Mouse (Mus musculus): ENCODE measurements around the gene Zfp865. TPM values are rescaled to one million over a fixed set of nuclear protein-coding genes. Genes with fewer than 3 reads are reported as not detected.

The Zfp865 gene
- total and polyA plus RNA-seq, 3 experiments: 19.9 to 121 (median 50.6) TPM

- Histone ChIP-seq H3K4me1 (ENCODE audit: insufficient read depth, low read depth, low read length) (peaks cover 19% of the 10 kb centered on the region), H3K4me3 (ENCODE audit: low read depth, low read length) (no peak within 1 kb of the TSS), H3K27me3 (ENCODE audit: insufficient read depth, low read length) (peaks cover 12% of the 10 kb centered on the region; the same call in 1 of the 2 replicates), H3K36me3 (replicated peaks) (peaks cover 80% of the 10 kb centered on the region), H3K9me3 (replicated peaks) (peaks cover 31% of the 10 kb centered on the region)
- no peak for DNase-seq (ENCODE audit: low spot score)
- ATAC-seq (ENCODE audit: extremely low read depth, insufficient number of reproducible peaks, low FRiP score, poor library complexity, severe bottlenecking): no peak
- TF ChIP-seq GATA2 (IDR thresholded peaks at IDR 0.05; ENCODE audit: borderline replicate concordance, low read depth, low read length) (no peak), GATA1 (IDR thresholded peaks at IDR 0.05; ENCODE audit: borderline replicate concordance, low read length) (no peak), CTCF (IDR thresholded peaks at IDR 0.05; ENCODE audit: low read depth, low read length) (no peak), TAL1 (conservative IDR thresholded peaks at IDR 0.05; ENCODE audit: low read depth, low read length) (no peak), POLR2AphosphoS5 (IDR thresholded peaks at IDR 0.05; ENCODE audit: insufficient replicate concordance, low read depth, low read length) (no peak)
These were observed 13.6 kb downstream of the Zfp865 start, which contains the start of gene 4632433K11Rik for GRCm38 (mm10) chr7:5033818-5034217. Gene 4632433K11Rik (plus strand): TSS chr7:5034118.

- ATAC-seq (ENCODE audit: extremely low read depth, insufficient number of reproducible peaks, low FRiP score, poor library complexity, severe bottlenecking) (no peak), DNase-seq (ENCODE audit: low spot score) (no peak)
- TF ChIP-seq TAL1 (conservative IDR thresholded peaks at IDR 0.05; ENCODE audit: low read depth, low read length) (no peak), CTCF (IDR thresholded peaks at IDR 0.05; ENCODE audit: low read depth, low read length) (no peak), POLR2AphosphoS5 (IDR thresholded peaks at IDR 0.05; ENCODE audit: insufficient replicate concordance, low read depth, low read length) (no peak), GATA2 (IDR thresholded peaks at IDR 0.05; ENCODE audit: borderline replicate concordance, low read depth, low read length) (no peak), GATA1 (IDR thresholded peaks at IDR 0.05; ENCODE audit: borderline replicate concordance, low read length) (no peak)
- Histone ChIP-seq H3K36me3 (replicated peaks) (peaks cover 64% of the 10 kb centered on the region), H3K9me3 (replicated peaks) (peaks cover 14% of the 10 kb centered on the region), H3K4me3 (ENCODE audit: low read depth, low read length) (no peak overlapping the region), H3K4me1 (ENCODE audit: insufficient read depth, low read depth, low read length) (peaks cover 24% of the 10 kb centered on the region), H3K27me3 (ENCODE audit: insufficient read depth, low read length) (no peaks in the 10 kb centered on the region)
These were observed 15.5 kb downstream of the Zfp865 start for GRCm38 (mm10) chr7:5035628-5036027.

GRCm38 (mm10) chr7:5036136-5036535 is 16.0 kb downstream of the Zfp865 start:
- Histone ChIP-seq H3K4me3 (ENCODE audit: low read depth, low read length) (no peak overlapping the region), H3K9me3 (replicated peaks) (peaks cover 9% of the 10 kb centered on the region), H3K4me1 (ENCODE audit: insufficient read depth, low read depth, low read length) (peaks cover 24% of the 10 kb centered on the region), H3K36me3 (replicated peaks) (peaks cover 62% of the 10 kb centered on the region), H3K27me3 (ENCODE audit: insufficient read depth, low read length) (no peaks in the 10 kb centered on the region)
- TF ChIP-seq GATA2 (IDR thresholded peaks at IDR 0.05; ENCODE audit: borderline replicate concordance, low read depth, low read length): no peak
- no peak for TF ChIP-seq TAL1 (conservative IDR thresholded peaks at IDR 0.05; ENCODE audit: low read depth, low read length)
- TF ChIP-seq CTCF (IDR thresholded peaks at IDR 0.05; ENCODE audit: low read depth, low read length): no peak
- no peak for TF ChIP-seq POLR2AphosphoS5 (IDR thresholded peaks at IDR 0.05; ENCODE audit: insufficient replicate concordance, low read depth, low read length)
- TF ChIP-seq GATA1 (IDR thresholded peaks at IDR 0.05; ENCODE audit: borderline replicate concordance, low read length): no peak
- no peak for DNase-seq (ENCODE audit: low spot score)
- ATAC-seq (ENCODE audit: extremely low read depth, insufficient number of reproducible peaks, low FRiP score, poor library complexity, severe bottlenecking): no peak

- no peak for ATAC-seq (ENCODE audit: extremely low read depth, insufficient number of reproducible peaks, low FRiP score, poor library complexity, severe bottlenecking)
- TF ChIP-seq GATA2 (IDR thresholded peaks at IDR 0.05; ENCODE audit: borderline replicate concordance, low read depth, low read length) (no peak), CTCF (IDR thresholded peaks at IDR 0.05; ENCODE audit: low read depth, low read length) (no peak), POLR2AphosphoS5 (IDR thresholded peaks at IDR 0.05; ENCODE audit: insufficient replicate concordance, low read depth, low read length) (no peak), TAL1 (conservative IDR thresholded peaks at IDR 0.05; ENCODE audit: low read depth, low read length) (no peak), GATA1 (IDR thresholded peaks at IDR 0.05; ENCODE audit: borderline replicate concordance, low read length) (no peak)
- peaks cover 58% of the 10 kb centered on the region for H3K36me3 ChIP-seq (replicated peaks)
These were observed 16.9 kb downstream of the Zfp865 start for GRCm38 (mm10) chr7:5037026-5037425.

GRCm38 (mm10) chr7:5037467-5037866 is 17.3 kb downstream of the Zfp865 start:
- Histone ChIP-seq H3K9me3 (replicated peaks) (no peaks in the 10 kb centered on the region), H3K4me3 (ENCODE audit: low read depth, low read length) (peak overlapping the region; percentile 75; the same call in 1 of the 2 replicates), H3K27me3 (ENCODE audit: insufficient read depth, low read length) (no peaks in the 10 kb centered on the region), H3K36me3 (replicated peaks) (peaks cover 54% of the 10 kb centered on the region), H3K4me1 (ENCODE audit: insufficient read depth, low read depth, low read length) (peaks cover 24% of the 10 kb centered on the region)
- ATAC-seq (ENCODE audit: extremely low read depth, insufficient number of reproducible peaks, low FRiP score, poor library complexity, severe bottlenecking): no peak
- no peak for TF ChIP-seq CTCF (IDR thresholded peaks at IDR 0.05; ENCODE audit: low read depth, low read length)
- TF ChIP-seq GATA1 (IDR thresholded peaks at IDR 0.05; ENCODE audit: borderline replicate concordance, low read length): no peak
- DNase-seq (ENCODE audit: low spot score): no peak

More at GRCm38 (mm10) chr7:5037026-5037425, 16.9 kb downstream of the Zfp865 start:
- Histone ChIP-seq H3K4me3 (ENCODE audit: low read depth, low read length) (no peak overlapping the region; the same call in 1 of the 2 replicates), H3K9me3 (replicated peaks) (no peaks in the 10 kb centered on the region), H3K4me1 (ENCODE audit: insufficient read depth, low read depth, low read length) (peaks cover 24% of the 10 kb centered on the region), H3K27me3 (ENCODE audit: insufficient read depth, low read length) (no peaks in the 10 kb centered on the region)
- DNase-seq (ENCODE audit: low spot score): no peak

GRCm38 (mm10) chr7:5038109-5038732 is 18.0 kb downstream of the Zfp865 start, which contains the start of gene Zfp784:
Gene Zfp784 (minus strand): TSS chr7:5038446.
- DNase-seq (ENCODE audit: low spot score) (peak; percentile 95), ATAC-seq (ENCODE audit: extremely low read depth, insufficient number of reproducible peaks, low FRiP score, poor library complexity, severe bottlenecking) (peak; percentile 91)
- peaks cover 24% of the 10 kb centered on the region for H3K4me1 ChIP-seq (ENCODE audit: insufficient read depth, low read depth, low read length)
- peaks cover 46% of the 10 kb centered on the region for H3K36me3 ChIP-seq (replicated peaks)
- TF ChIP-seq GATA2 (IDR thresholded peaks at IDR 0.05; ENCODE audit: borderline replicate concordance, low read depth, low read length) (no peak), TAL1 (conservative IDR thresholded peaks at IDR 0.05; ENCODE audit: low read depth, low read length) (no peak), CTCF (IDR thresholded peaks at IDR 0.05; ENCODE audit: low read depth, low read length) (no peak), GATA1 (IDR thresholded peaks at IDR 0.05; ENCODE audit: borderline replicate concordance, low read length) (no peak), POLR2AphosphoS5 (IDR thresholded peaks at IDR 0.05; ENCODE audit: insufficient replicate concordance, low read depth, low read length) (no peak)
- H3K27me3 ChIP-seq (ENCODE audit: insufficient read depth, low read length): no peaks in the 10 kb centered on the region
- peak within 1 kb of the TSS; percentile 75 for H3K4me3 ChIP-seq (ENCODE audit: low read depth, low read length)
- H3K9me3 ChIP-seq (replicated peaks): no peaks in the 10 kb centered on the region
